Mouse (Mus musculus) thymus, postnatal 25 days (tissue): ENCODE results near the gene Gm27027.

Source experiments
- DNase-seq: peaks from one replicate; pipeline ENCODE4 v3.0.0; 2022

The Gm27027 gene

GRCm38 (mm10) chr2:93927701-93928437 lies 68.3 kb downstream of the Gm27027 start:
- DNase-seq, result no peak

GRCm38 (mm10) chr2:93926141-93926540 lies 70.0 kb downstream of the Gm27027 start:
- no peak for DNase-seq

DNA sequence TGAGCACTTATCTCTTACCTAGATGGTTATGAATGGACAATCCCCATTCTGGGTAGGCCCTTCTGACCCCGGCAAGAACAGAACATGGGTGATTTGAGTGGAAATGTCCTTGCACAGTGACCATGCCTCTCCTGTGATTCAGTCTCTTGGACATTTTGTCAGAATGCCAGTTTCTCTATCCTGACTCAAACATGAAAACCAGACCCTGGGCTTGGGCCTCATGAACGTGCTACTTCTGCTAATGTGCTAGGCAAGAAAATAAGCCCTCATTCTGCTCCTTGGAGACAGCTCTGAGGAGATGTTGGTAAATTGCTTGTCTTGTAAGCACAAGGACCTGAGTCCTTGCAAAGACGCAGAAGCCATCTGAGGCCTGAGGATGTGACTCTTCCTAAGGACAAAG lies 77.1 kb downstream of the Gm27027 start:
- no peak for DNase-seq

DNA sequence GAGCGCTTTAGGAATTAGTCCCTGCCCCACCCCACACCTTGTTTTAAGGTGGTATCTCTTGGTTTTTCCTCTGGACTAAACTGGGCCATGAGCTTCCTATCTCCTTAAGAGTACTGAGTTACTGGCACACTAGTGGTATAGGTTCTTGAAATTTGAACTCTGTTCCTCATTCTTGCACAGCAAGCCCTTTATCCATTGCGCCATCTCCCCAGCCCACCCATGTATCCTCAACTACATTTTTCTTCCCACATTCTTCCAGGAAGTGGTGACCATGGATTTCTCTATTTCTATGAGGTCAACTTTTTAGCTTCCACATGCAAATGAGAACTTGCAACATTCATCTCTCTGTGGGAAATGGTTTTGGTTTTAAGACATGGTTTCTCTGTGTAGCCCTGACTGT lies 82.6 kb downstream of the Gm27027 start:
- no peak for DNase-seq

DNA sequence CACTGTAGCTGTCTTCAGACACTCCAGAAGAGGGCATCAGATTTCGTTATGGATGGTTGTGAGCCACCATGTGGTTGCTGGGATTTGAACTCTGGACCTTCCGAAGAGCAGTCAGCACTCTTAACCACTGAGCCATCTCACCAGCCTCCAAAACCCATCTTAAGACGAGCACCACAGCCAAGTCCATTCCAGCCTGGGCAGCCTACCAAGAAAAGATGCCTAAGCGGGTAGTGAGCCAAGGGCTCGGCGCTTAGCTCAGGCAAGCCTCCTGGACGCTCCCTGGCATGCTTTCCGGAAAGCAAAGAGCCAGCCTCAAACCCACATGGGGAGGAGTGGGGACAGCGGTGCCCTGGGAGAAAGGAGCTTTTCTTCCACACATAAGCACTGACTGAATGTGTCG lies 84.2 kb downstream of the Gm27027 start:
- DNase-seq, result no peak

DNA sequence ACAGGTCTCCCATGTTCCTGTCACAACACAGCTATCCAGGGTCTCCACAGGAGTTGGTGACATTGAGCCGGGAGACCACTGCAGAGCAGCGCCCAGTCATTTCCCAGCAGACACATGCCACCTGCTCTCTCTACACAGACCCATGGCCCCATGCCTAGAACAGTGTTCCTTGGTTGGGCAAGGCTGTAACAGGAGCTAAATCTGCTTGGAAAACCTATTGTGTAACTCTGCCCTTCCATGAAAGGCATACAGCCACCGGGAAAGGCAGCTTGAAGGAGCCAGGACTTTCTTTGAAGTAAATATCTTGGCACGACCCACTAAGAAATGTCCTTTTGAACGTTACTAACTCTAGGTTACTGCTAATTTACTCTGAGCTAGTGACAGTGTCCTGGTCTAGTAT lies 86.4 kb downstream of the Gm27027 start:
- no peak for DNase-seq

DNA sequence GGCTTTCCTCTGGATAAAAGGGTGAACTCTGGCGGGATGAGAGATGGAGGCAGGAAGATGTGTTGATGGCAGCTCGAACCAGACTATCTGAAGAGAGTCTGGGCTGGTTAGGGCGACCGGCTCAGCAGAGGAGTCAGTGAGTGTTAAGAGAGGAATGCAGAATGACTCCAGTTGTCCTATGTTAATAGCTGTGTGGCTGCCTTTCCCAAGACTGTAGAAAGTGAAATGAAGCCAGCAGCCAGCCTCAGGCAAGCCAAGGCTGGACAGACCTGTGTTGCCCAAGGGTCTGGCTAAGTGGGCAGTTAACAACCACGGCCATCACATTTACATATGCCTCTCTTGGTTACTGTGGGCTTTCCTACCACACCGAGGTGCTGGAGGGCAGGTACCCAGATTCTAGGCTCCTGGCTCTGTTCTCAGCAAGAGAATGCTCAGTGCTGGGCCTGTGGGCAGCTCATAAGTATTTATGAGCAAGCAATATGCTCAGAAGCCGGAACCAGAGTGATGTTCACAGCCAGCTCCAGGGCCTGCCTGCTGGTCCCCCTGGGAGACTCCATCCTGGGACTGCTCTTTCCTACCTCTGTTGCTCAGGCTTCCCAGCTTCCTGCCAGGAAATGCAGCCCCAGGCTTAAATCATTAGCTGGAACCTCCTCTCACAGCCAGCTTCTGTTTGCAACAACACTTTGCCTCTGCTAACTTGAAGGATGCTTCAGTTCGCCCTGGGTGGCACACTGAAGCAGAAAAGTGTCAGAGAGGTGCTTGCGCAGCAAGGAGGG lies 88.4 kb downstream of the Gm27027 start:
- DNase-seq, result no peak
